Mouse (Mus musculus): ENCODE measurements around the gene Olfr1532-ps1. TPM values are rescaled to one million over a fixed set of nuclear protein-coding genes. Genes with fewer than 3 reads are reported as not detected.
"Not testable (repeated sequence)": the region's sequence is repeated elsewhere in the genome, so short reads cannot be mapped to it uniquely, and the experiment has no call there.

The Olfr1532-ps1 gene
- polyA plus RNA-seq (2015; fragmentation: Nextera tagmentation; extraction: Ambion mirVana), result not detected in 2 replicates

- TF ChIP-seq CTCF (IDR thresholded peaks at IDR 0.05; ENCODE audit: low read depth) (no peak), EP300 (IDR thresholded peaks at IDR 0.05; ENCODE audit: low read depth) (no peak)
- no peaks in the 10 kb centered on the region for H3K4me1 ChIP-seq (ENCODE audit: insufficient read depth)
- no peaks in the 10 kb centered on the region for H3K27me3 ChIP-seq (ENCODE audit: insufficient read depth, low read length)
- no peak within 1 kb of the TSS for H3K9ac ChIP-seq (replicated peaks)
- H3K36me3 ChIP-seq (replicated peaks; ENCODE audit: insufficient read depth, low read length), result no peaks in the 10 kb centered on the region
- DNase-seq (no peak), ATAC-seq (no peak)
- H3K4me3 ChIP-seq (ENCODE audit: low read depth, low read length), result no peak within 1 kb of the TSS
- H3K27ac ChIP-seq (ENCODE audit: low read depth), result no peak within 1 kb of the TSS
- no peaks in the 10 kb centered on the region for H3K9me3 ChIP-seq (ENCODE audit: low read length)
- H3K4me2 ChIP-seq (ENCODE audit: low read depth, low read length), result no peak within 1 kb of the TSS
- 50% methylated on average over 2 of the region's 2 CpGs for WGBS (ENCODE audit: insufficient replicate concordance)
These were observed at the start of gene Olfr1532-ps1 for GRCm38 (mm10) chr7:106907676-106908075. Gene Olfr1532-ps1 (plus strand): TSS chr7:106908001.

GRCm38 (mm10) chr7:106862885-106863284 lies 44.9 kb upstream of the Olfr1532-ps1 start, which contains the start of gene Olfr704:
Gene Olfr704 (plus strand): TSS chr7:106863185.
- H3K27ac ChIP-seq (ENCODE audit: low read depth), result no peak within 1 kb of the TSS
- H3K9ac ChIP-seq (replicated peaks), result no peak within 1 kb of the TSS
- no peak within 1 kb of the TSS for H3K4me2 ChIP-seq (ENCODE audit: low read depth, low read length)
- DNase-seq (no peak), ATAC-seq (no peak)
- no peaks in the 10 kb centered on the region for H3K27me3 ChIP-seq (ENCODE audit: insufficient read depth, low read length)
- no peaks in the 10 kb centered on the region for H3K9me3 ChIP-seq (ENCODE audit: low read length)
- TF ChIP-seq EP300 (IDR thresholded peaks at IDR 0.05; ENCODE audit: low read depth), result no peak
- no peak for TF ChIP-seq CTCF (IDR thresholded peaks at IDR 0.05; ENCODE audit: low read depth)
- H3K36me3 ChIP-seq (replicated peaks; ENCODE audit: insufficient read depth, low read length), result no peaks in the 10 kb centered on the region
- H3K4me3 ChIP-seq (ENCODE audit: low read depth, low read length), result no peak within 1 kb of the TSS
- H3K4me1 ChIP-seq (ENCODE audit: insufficient read depth), result no peaks in the 10 kb centered on the region

GRCm38 (mm10) chr7:106876791-106877190 lies 31.0 kb upstream of the Olfr1532-ps1 start, which contains the start of gene Olfr705:
Gene Olfr705 (minus strand): TSS chr7:106876891.
- Histone ChIP-seq H3K27ac (ENCODE audit: low read depth) (no peak within 1 kb of the TSS), H3K9ac (replicated peaks) (no peak within 1 kb of the TSS), H3K36me3 (replicated peaks; ENCODE audit: insufficient read depth, low read length) (no peaks in the 10 kb centered on the region), H3K4me1 (ENCODE audit: insufficient read depth) (no peaks in the 10 kb centered on the region), H3K9me3 (ENCODE audit: low read length) (no peaks in the 10 kb centered on the region), H3K4me2 (ENCODE audit: low read depth, low read length) (no peak within 1 kb of the TSS), H3K27me3 (ENCODE audit: insufficient read depth, low read length) (no peaks in the 10 kb centered on the region), H3K4me3 (ENCODE audit: low read depth, low read length) (no peak within 1 kb of the TSS)
- ATAC-seq (no peak), DNase-seq (no peak)
- no peak for TF ChIP-seq EP300 (IDR thresholded peaks at IDR 0.05; ENCODE audit: low read depth)
- no peak for TF ChIP-seq CTCF (IDR thresholded peaks at IDR 0.05; ENCODE audit: low read depth)
- WGBS (ENCODE audit: insufficient replicate concordance), result 66% methylated on average over 3 of the region's 3 CpGs

GRCm38 (mm10) chr7:106888062-106888461 lies 19.7 kb upstream of the Olfr1532-ps1 start, which contains the start of gene Olfr706:
Gene Olfr706 (minus strand): TSS chr7:106888162.
- H3K27me3 ChIP-seq (ENCODE audit: insufficient read depth, low read length), result no peaks in the 10 kb centered on the region

GRCm38 (mm10) chr7:106901141-106901540 lies 6.7 kb upstream of the Olfr1532-ps1 start, which contains the start of gene Olfr707:
Gene Olfr707 (minus strand): TSS chr7:106901241.
- H3K4me3 ChIP-seq (ENCODE audit: low read depth, low read length); H3K27ac ChIP-seq (ENCODE audit: low read depth); H3K9me3 ChIP-seq (ENCODE audit: low read length); H3K27me3 ChIP-seq (ENCODE audit: insufficient read depth, low read length); H3K36me3 ChIP-seq (replicated peaks; ENCODE audit: insufficient read depth, low read length); ATAC-seq; H3K4me1 ChIP-seq (ENCODE audit: insufficient read depth); H3K4me2 ChIP-seq (ENCODE audit: low read depth, low read length); DNase-seq; H3K9ac ChIP-seq (replicated peaks): not testable (repeated sequence)
- WGBS (ENCODE audit: insufficient replicate concordance), result 77% methylated on average over 3 of the region's 3 CpGs

More at GRCm38 (mm10) chr7:106888062-106888461, 19.7 kb upstream of the Olfr1532-ps1 start, which contains the start of gene Olfr706:
- Histone ChIP-seq H3K27ac (ENCODE audit: low read depth) (no peak within 1 kb of the TSS), H3K36me3 (replicated peaks; ENCODE audit: insufficient read depth, low read length) (no peaks in the 10 kb centered on the region), H3K9ac (replicated peaks) (no peak within 1 kb of the TSS), H3K9me3 (ENCODE audit: low read length) (no peaks in the 10 kb centered on the region), H3K4me3 (ENCODE audit: low read depth, low read length) (no peak within 1 kb of the TSS), H3K4me1 (ENCODE audit: insufficient read depth) (no peaks in the 10 kb centered on the region), H3K4me2 (ENCODE audit: low read depth, low read length) (no peak within 1 kb of the TSS)
- ATAC-seq (no peak), DNase-seq (no peak)
- no peak for TF ChIP-seq EP300 (IDR thresholded peaks at IDR 0.05; ENCODE audit: low read depth)
- 68% methylated on average over 2 of the region's 2 CpGs for WGBS (ENCODE audit: insufficient replicate concordance)

- not testable (repeated sequence) for H3K27ac ChIP-seq (ENCODE audit: low read depth); DNase-seq; H3K4me3 ChIP-seq (ENCODE audit: low read depth, low read length); H3K36me3 ChIP-seq (replicated peaks; ENCODE audit: insufficient read depth, low read length); H3K9me3 ChIP-seq (ENCODE audit: low read length); H3K4me2 ChIP-seq (ENCODE audit: low read depth, low read length); ATAC-seq; H3K27me3 ChIP-seq (ENCODE audit: insufficient read depth, low read length); H3K9ac ChIP-seq (replicated peaks); H3K4me1 ChIP-seq (ENCODE audit: insufficient read depth)
- 71% methylated on average over 7 of the region's 7 CpGs for WGBS (ENCODE audit: insufficient replicate concordance)
These were observed 13.2 kb downstream of the Olfr1532-ps1 start for GRCm38 (mm10) chr7:106920961-106921360.

GRCm38 (mm10) chr7:106932119-106932518 lies 24.3 kb downstream of the Olfr1532-ps1 start, which contains the start of gene Olfr709-ps1:
Gene Olfr709-ps1 (minus strand): TSS chr7:106932219.
- TF ChIP-seq EP300 (IDR thresholded peaks at IDR 0.05; ENCODE audit: low read depth) (no peak), CTCF (IDR thresholded peaks at IDR 0.05; ENCODE audit: low read depth) (no peak)
- DNase-seq (no peak), ATAC-seq (no peak)
- no peaks in the 10 kb centered on the region for H3K9me3 ChIP-seq (ENCODE audit: low read length)
- no peak within 1 kb of the TSS for H3K4me2 ChIP-seq (ENCODE audit: low read depth, low read length)
- no peaks in the 10 kb centered on the region for H3K36me3 ChIP-seq (replicated peaks; ENCODE audit: insufficient read depth, low read length)
- H3K9ac ChIP-seq (replicated peaks), result no peak within 1 kb of the TSS
- no peak within 1 kb of the TSS for H3K27ac ChIP-seq (ENCODE audit: low read depth)
- no peaks in the 10 kb centered on the region for H3K4me1 ChIP-seq (ENCODE audit: insufficient read depth)
- H3K27me3 ChIP-seq (ENCODE audit: insufficient read depth, low read length), result no peaks in the 10 kb centered on the region
- H3K4me3 ChIP-seq (ENCODE audit: low read depth, low read length), result no peak within 1 kb of the TSS

All from liver, postnatal 0 days (tissue).